In the genomic region with DNA sequence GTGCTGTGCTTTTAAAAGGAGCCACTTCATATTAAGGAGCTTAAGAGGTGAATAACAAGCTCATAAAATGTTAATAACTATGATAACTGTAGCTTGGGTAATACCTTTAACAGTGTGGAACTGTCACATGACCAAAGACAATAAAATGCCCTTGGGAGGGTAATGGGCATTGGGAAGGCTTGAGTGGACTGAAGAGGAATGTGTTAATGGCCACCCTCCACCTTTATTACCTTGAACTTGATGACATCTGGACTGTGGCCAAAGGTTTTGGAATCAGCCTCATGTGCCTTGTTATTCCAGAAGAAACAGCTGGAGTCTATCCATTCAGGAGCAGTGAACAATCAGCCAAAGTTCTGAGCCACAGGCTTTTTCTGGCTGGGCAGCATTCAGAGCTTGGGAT, we compare ENCODE assay signal across 15 mouse cellular contexts.
DNase-seq lines count a peak whose midpoint lies in the region.
"Had no signal": no experiment of that assay in that cellular context is flagged by ENCODE, and none has a peak within 500 bp of the region (broad histone marks: within the 10 kb centered on the region; RNA-seq: fewer than 3 reads in every experiment).

No protein-coding gene starts in this region.

- peak; percentile 29 for DNase-seq in embryo, embryonic 11.5 days (ENCODE audit: low read depth, low spot score)
- no peak for DNase-seq in embryo, embryonic 10 days (ENCODE audit: low spot score)
- DNase-seq in lung, postnatal 36 days: peak; percentile 5
- DNase-seq in lung, postnatal 25 days (ENCODE audit: low spot score): no peak
- peak; percentile 24 for DNase-seq in kidney, postnatal 10 days
- DNase-seq in mesoderm, embryonic 11.5 days (ENCODE audit: low read depth, low spot score): peak; percentile 21
- no peak for DNase-seq in spleen, postnatal 4 days (ENCODE audit: low spot score in 2 of 2)
- DNase-seq in thymus, postnatal 25 days: no peak
- DNase-seq: adrenal gland, postnatal 25 days; cerebellum, adult 9-10 months; embryo, embryonic 11 days; heart, postnatal 36 days; left cerebral cortex, postnatal 4 days; liver, postnatal 0 days; thymus, adult 18-20 months had no signal

Comparison
In these comparisons a context has a peak if more than half of its experiments do, and no peak if none do; other contexts are left out.
1. DNase-seq: peak in embryo, embryonic 11.5 days (single experiment), lung, postnatal 36 days (single experiment), kidney, postnatal 10 days (single experiment) and mesoderm, embryonic 11.5 days (single experiment); none in embryo, embryonic 10 days (single experiment), lung, postnatal 25 days (single experiment), spleen, postnatal 4 days (0 of 2) and thymus, postnatal 25 days (single experiment).